Mouse (Mus musculus) testis, adult 2 months (tissue): ENCODE results near the gene Gm20388.

Source experiments
- CTCF ChIP-seq: fragments of 200-500 bp; IDR thresholded peaks from 2 replicates; pipeline ENCODE4 v1.5.1; 2012; ENCODE audit warnings: low read depth, mild to moderate bottlenecking, inconsistent platforms, low read length, moderate library complexity; ENCODE audit not compliant: control insufficient read depth, insufficient read depth, insufficient replicate concordance
- POLR2A ChIP-seq: fragments of 200-500 bp; IDR thresholded peaks from 2 replicates; pipeline ENCODE4 v1.6.1; 2012; ENCODE audit warnings: low read depth, mild to moderate bottlenecking, inconsistent platforms, low read length, moderate library complexity; ENCODE audit not compliant: control insufficient read depth

DNA sequence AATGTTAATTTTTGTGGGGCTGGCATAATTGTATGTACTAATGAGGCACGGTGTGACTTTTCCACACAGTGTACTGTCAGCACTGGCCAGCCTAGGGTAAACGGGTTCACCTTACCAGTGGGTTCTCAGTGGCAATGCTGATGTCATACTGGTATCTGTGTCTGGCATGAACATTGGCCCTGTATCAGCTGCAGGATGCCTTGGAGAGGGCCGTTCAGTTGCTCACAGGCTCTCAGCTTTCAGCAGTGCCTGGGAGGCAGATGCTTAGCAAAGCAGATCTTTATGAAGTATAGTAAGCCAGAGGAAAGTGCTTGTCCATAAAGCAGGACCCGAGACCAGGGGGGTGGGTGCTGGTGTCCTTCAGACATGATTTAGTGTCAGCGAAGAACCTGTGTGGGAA is 2055.5 kb downstream of the Gm20388 start:
- TF ChIP-seq CTCF (no peak), POLR2A (no peak)
